Mouse (Mus musculus) adrenal gland, postnatal 25 days (tissue): ENCODE data around the gene Tchh. TPM values are rescaled to one million over a fixed set of nuclear protein-coding genes. Genes with fewer than 3 reads are reported as not detected.
"Not testable (repeated sequence)": the region's sequence is repeated elsewhere in the genome, so short reads cannot be mapped to it uniquely, and the experiment has no call there.

Source experiments
- DNase-seq: peaks from one replicate; pipeline ENCODE4 v3.0.0; 2021; ENCODE audit warnings: mixed read lengths
- long read RNA-seq: library from polyadenylated mRNA; stranded (forward); transcript quantifications from one replicate; pipeline ENCODE4 v2.0.0, GENCODE M21; 2021
- total RNA-seq: library from RNA; stranded (reverse); gene quantifications from 2 replicates; pipeline ENCODE4 v1.2.3, GENCODE M21; 2021

Gene Tchh
- 0.70 and 1.2 TPM in 2 replicates for total RNA-seq
- long read RNA-seq, partial matches to known transcripts = 0 of 2 reads
- long read RNA-seq, other reads (novel, unspliced or antisense) = 2 of 2 reads

DNA sequence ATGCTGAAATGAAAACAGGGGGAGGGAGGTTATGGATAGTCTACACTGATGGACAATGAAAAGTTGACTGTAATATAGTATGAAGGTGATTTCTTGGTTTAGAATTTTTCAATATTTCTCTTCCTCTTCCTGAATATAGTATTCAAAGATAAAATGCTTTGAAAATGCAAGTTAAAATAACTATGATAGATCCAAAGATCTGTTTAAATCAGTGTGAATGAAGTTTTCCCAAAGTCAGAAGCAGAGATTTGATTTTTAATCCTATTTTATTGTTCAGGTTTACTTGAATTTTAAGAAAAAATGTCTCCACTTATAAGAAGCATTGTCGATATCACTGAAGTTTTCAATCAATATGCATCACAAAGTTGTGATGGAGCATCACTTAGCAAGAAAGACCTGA is at the start of gene Tchh:
Gene Tchh, plus strand, starts transcription at position 301 of the 400 bp plus-strand sequence.
- no peak for DNase-seq

DNA sequence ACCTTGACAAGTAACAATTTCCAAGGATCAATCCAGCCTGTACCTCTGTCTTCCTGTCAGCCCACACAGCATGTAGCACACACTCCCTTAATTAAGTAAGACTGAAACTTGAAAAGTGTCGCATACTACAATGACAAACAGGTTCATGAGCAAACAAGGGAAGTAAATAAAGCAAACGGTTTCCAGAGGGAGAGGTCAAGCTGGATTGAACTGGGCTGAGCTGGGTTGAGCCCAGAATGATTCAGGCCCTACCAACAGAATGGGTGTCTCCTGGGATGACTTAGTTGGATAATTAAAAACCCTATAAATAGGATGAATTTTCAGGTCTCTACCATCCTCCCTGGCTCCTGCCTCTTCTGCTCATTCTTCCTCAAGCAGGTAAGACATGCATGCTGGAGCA is 48.8 kb upstream of the Tchh start, which contains the start of gene Rptn:
Gene Rptn, plus strand, starts transcription at position 334 of the 400 bp plus-strand sequence.
- DNase-seq = no peak

DNA sequence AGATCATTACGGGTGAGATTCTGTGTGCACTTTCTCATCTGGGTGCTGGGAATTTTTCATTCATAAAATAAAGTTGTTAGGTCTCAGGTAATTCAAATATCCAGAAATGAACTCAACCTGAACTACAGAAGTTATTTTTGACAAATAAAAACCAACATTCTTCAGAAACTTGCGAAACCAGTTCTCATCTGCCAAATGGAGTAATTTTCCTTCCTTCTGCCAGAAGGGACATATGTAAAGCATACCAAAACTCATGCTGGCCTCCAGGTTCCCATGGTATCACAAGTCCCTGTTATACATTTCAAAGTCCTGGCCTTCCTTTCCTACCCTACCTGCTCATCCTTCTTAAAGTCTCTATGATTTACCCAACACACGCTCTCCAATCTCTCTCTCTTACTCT is 38.2 kb upstream of the Tchh start:
- DNase-seq = no peak

GRCm38 (mm10) chr3:93406992-93407391 is 35.1 kb upstream of the Tchh start:
- peak; percentile 16 for DNase-seq

- DNase-seq = no peak
Measured at GRCm38 (mm10) chr3:93411905-93412304, 30.2 kb upstream of the Tchh start.

GRCm38 (mm10) chr3:93431673-93432072 is 10.5 kb upstream of the Tchh start:
- no peak for DNase-seq

DNA sequence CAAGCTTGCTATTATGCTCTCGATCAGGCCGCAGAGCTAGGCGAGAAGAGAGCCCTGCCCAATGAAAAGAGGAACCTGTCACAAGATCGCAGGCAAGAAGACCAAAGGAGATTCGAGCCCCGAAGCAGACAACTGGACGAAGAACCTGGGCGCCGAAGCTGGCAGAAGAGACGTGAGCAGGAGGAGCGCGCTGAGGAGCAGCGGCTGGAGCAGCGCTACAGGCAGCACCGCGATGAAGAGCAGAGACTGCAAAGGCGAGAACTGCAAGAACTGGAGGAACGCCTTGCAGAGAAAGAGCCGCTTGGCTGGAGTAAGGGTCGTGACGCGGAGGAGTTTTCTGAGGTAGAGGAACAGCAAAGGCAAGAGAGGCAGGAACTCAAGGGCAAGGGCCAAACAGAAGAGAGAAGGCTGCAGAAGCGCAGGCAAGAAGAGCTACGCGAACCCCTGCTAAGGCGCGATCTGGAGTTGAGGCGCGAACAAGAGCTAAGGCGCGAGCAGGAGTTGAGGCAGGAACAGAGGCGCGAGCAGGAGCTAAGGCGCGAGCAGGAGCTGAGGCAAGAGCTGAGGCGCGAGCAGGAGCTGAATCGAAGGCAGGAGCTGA is 1.5 kb downstream of the Tchh start:
- no peak for DNase-seq

DNA sequence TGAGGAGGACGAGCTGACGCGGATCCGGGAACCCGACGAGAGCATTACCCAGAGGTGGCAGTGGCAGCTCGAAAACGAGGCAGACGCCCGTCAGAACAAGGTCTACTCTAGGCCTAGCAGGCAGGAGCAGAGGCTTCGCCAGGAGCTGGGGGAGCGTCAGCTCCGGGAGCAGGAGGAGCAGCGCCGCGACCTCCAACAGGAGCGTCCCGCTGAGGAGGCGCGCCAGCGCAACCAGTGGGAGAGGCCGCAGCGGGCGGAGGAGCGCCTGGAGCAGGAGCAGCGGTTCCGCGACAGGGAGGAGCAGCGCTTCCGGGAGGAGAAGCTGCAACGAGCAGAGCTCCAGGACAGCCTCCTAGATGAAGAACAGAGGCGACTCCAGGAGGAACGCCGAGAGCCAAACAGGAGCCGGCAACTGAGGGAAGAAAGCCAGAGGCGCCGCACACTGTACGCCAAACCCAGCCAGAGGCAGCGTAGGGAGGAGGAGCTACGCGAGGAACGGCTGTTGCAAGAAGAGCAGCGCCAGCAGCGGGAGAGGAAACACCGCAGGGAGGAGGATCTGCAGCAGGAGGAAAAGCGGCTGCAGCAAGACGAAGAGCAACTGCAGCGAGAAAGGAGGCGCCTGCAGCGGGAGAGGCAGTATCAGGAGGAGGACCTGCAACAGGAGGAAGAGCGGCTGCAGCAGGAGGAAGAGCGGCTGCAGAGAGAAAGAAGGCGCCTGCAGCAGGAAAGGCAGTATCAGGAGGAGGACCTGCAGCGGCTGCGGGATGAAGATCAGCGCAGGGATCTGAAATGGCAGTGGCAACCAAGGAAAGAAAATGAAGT is 2.4 kb downstream of the Tchh start:
- DNase-seq = peak; percentile 67

DNA sequence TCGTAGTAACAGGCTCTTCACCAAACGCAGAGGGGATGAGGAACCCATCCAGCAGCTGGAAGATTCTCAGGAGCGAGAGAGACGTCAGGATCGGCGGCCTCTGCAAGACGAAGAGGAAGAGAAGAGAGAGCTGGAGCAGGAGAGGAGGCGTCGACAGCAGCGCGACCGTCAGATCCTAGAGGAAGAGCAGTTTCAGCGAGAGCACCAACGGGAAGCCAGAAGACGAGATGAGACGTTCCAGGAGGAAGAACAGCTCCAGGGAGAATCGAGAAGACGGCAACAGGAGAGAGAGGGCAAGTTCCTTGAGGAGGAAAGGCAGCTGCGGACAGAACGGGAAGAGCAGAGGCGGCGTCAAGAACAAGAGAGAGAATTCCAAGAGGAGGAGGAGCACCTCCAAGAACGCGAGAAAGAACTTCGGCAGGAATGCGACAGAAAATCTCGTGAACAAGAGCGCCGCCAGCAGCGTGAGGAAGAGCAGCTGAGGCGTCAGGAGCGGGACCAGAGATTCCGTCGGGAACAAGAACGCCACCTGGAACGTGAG is 3.1 kb downstream of the Tchh start:
- peak; percentile 3 for DNase-seq

- peak; percentile 15 for DNase-seq
Measured at GRCm38 (mm10) chr3:93446128-93446755, 4.1 kb downstream of the Tchh start.

DNA sequence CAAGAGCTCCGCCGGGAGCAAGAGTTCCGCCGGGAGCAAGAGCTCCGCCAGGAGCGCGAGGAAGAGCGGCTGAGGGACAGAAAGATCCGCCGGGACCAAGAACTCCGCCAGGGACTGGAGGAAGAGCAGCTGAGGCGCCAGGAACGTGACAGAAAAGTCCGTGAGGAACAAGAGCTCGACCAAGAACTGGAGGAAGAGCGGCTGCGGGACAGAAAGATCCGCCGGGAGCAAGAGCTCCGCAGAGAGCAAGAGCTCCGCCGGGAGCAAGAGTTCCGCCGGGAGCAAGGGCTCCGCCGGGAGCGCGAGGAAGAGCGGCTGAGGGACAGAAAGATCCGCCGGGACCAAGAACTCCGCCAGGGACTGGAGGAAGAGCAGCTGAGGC is 4.6 kb downstream of the Tchh start:
- DNase-seq = not testable (repeated sequence)

DNA sequence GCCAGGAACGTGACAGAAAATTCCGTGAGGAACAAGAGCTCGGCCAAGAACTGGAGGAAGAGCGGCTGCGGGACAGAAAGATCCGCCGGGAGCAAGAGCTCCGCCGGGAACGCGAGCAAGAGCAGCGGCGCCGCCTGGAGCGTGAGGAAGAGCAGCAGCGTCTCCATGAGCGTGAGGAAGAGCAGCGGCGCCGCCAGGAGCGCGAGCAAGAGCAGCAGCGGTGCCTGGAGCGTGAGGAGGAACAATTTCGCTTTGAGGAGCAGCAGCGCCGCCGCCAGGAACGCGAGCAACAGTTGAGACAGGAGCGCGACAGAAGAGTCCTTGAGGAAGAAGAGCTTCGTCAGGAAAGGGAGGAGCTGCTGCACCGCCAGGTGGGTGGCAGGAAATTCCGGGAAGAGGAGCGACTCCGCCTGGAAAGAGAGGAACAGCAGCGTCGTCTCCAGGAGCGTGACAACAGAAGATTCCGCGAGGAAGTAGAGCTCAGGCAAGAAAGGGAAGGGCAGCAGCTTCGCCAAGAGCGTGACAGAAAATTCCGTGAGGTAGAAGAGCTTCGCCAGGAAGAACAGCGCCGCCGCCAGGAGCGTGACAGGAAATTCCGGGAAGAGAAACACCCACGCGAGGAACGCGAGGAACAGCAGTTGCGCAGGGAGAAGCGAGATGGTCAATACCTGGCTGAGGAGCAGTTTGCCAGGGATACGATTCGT is 5.2 kb downstream of the Tchh start:
- DNase-seq = peak; percentile 57

DNA sequence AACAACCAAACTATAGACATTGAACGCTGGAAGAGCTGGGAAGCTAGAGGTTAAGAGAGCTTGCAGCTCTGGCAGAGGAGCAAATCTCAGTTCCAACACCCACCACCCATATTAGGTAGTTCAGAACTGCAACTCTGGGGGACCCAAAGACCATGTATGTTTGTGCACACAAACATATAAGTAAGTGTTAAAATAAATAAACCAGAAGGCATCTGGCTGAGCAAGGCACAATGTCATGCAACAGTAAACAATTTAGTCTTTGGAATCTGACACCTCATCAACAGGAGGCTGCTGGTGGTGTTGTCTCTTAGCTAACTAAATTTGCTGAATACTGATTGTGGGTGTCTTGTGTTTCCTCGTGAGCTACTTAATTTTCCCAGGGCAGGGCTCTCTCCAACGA is 24.4 kb downstream of the Tchh start:
- DNase-seq = no peak

- no peak for DNase-seq
Measured at GRCm38 (mm10) chr3:93467130-93467529, 25.0 kb downstream of the Tchh start.

- DNase-seq = no peak
Measured at GRCm38 (mm10) chr3:93468561-93468960, 26.4 kb downstream of the Tchh start, which contains the start of gene Tchhl1. Tchhl1 (plus strand) TSS chr3:93468754.

DNA sequence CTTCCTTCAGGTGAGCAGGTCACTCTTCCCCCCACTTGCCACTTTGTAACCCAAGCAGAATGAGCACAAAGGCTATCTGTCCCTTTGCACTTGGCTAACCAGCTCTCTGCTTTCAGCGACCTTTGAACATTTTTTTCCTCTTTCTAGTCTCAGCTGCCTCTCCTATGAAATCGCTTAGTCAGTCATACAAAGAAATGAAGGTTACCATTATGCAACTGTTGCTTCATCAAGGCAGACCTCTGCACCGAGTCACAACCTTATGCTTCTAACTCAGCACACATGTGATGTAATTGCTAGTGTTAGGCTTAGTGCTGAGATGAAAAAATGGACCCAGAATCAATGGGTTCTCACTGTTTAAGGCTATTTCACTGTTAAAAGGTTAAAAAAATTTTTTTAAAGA is 27.5 kb downstream of the Tchh start:
- DNase-seq = no peak

DNA sequence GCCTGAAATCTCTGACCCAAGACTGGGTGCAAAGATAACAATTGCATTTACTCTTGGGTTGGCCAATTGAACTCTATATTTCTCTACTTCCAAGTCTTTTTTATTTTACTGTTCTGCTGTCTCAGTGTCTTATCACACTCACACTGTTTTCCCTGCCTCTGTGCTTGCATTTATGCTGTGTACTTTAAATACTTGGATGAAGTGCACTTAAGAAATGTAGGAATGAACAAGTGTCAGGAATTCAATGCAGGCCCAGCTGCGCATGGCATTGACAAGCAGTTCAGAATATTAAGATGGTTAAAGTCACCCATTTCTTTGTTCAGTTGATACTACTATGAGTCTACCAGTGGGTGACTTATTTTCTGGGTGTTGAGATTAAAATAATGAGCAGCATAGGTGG is 37.9 kb downstream of the Tchh start:
- no peak for DNase-seq

GRCm38 (mm10) chr3:93481982-93482616 is 40.0 kb downstream of the Tchh start:
- no peak for DNase-seq

DNA sequence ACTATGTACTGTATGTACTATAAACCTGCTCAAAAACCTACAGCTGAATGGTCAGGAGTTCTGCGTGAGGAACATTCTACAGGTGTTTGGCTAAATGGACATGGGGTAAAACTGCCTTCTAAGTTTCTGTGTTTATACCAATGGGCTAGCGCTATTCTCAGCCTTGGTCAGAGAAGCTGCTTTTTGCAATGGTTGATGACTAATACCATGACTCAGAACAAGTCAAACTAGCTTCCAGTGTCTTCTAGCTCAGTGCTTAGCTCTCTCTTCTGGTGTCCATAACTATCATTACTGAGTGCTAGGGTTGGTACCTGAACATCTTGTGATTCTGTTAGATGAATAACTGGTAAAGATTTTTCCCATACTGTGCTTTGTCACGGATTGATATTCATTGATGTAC is 43.5 kb downstream of the Tchh start:
- DNase-seq = no peak

- DNase-seq = no peak
Measured at GRCm38 (mm10) chr3:93488541-93488940, 46.4 kb downstream of the Tchh start.

- DNase-seq = no peak
Measured at GRCm38 (mm10) chr3:93492176-93492575, 50.0 kb downstream of the Tchh start.

DNA sequence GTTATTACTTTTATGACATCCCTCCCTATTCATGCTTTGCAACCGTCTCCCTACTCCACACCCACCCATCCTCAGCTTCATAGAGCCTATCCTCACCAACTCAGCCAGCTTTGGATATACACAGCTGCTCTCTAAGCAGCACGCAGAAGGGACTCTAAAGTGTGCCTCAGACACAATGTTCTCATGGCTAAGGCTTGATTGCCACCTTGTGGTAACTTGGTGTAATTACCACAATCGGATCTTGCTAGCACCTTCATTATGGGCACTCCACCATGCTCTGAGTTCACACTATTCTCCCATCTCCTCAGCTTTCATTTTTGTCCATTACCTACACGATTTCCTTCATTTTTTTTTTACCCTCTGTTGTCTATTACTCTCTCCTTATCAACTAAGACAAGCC is 51.9 kb downstream of the Tchh start:
- peak; percentile 10 for DNase-seq
